Mouse (Mus musculus): ENCODE measurements at regions not wholly inside any gene's neighbourhood (a gene's known extent, or its start where the extent isn't known, plus 50 kb on each side); places are given as distances from the start of the nearest gene placed in this dataset.

DNA sequence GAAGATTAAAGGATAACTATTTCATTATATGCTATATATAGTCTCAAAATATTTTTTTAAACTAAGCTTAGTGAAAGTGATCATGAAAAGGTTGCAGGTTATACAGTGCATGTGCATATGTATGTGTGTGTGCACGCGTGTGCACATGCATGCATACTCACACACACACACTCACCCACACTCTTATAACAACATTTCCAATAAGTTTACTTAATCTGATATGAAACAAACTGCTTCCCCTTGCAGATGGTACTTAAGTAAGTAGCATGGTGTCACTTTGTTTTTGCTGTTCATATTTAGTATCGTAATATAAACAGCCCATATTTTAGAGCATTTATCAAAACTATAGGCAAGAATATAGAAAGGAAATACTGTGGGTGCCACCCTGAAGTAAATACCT, 275.0 kb downstream of the Gm5447 start:
- TF ChIP-seq CTCF (IDR thresholded peaks at IDR 0.05; ENCODE audit: low read depth), result no peak
- no peak for TF ChIP-seq EP300 (IDR thresholded peaks at IDR 0.05; ENCODE audit: low read depth)
- 73% methylated on average over 3 of the region's 3 CpGs for WGBS (ENCODE audit: insufficient replicate concordance)

DNA sequence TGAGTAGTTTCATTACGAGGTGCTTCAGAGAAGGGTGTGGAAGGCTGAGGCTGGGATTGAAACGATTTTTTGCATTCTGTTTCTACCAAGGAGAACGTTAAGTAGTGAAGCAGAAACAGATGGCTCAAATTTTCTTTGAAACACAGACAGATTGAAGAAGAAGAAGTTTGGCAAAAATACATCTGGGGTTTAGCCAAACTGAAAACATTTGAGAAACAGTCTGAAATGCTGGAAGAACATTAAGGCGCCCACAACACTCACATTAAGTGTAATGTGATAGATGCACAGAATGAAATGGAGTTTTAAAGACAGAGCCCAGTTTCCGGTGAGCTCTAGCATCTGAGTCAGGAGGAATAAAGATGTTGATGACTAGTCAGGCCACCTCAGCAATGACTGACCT, 275.5 kb downstream of the Gm5447 start:
- ATAC-seq (ENCODE audit: insufficient read depth) (no peak), DNase-seq (ENCODE audit: low read depth in 3 of 3, low spot score in 3 of 3) (no peak)
- Histone ChIP-seq H3K4me1 (replicated peaks; ENCODE audit: control insufficient read depth in 2 of 2, insufficient read depth in 2 of 2, low read length in 1 of 2) (no peaks in the 10 kb centered on the region), H3K27me3 (ENCODE audit: control insufficient read depth, insufficient read depth, low read length) (no peaks in the 10 kb centered on the region), H3K36me3 (replicated peaks; ENCODE audit: control insufficient read depth, insufficient read depth, low read depth) (no peaks in the 10 kb centered on the region), H3K9me3 (ENCODE audit: control insufficient read depth, low read length) (no peaks in the 10 kb centered on the region), H3K4me3 (ENCODE audit: insufficient read depth in 1 of 2, low read depth in 2 of 2, low read length in 2 of 2) (no peak overlapping the region), H3K4me2 (ENCODE audit: low read depth) (no peak overlapping the region), H3K9ac (replicated peaks) (no peak overlapping the region), H3K27ac (no peak overlapping the region)
- no peak for TF ChIP-seq EP300 (IDR thresholded peaks at IDR 0.05; ENCODE audit: low read depth)
- TF ChIP-seq CTCF (IDR thresholded peaks at IDR 0.05; ENCODE audit: low read depth), result no peak
- WGBS (ENCODE audit: insufficient replicate concordance), result 55% methylated on average over 5 of the region's 5 CpGs

More for the DNA sequence above, 275.0 kb downstream of the Gm5447 start:
- ATAC-seq (ENCODE audit: insufficient read depth) (no peak), DNase-seq (ENCODE audit: low read depth in 3 of 3, low spot score in 3 of 3) (no peak)
- H3K4me3 ChIP-seq (ENCODE audit: insufficient read depth in 1 of 2, low read depth in 2 of 2, low read length in 2 of 2), result no peak overlapping the region
- H3K9ac ChIP-seq (replicated peaks), result no peak overlapping the region
- no peak overlapping the region for H3K27ac ChIP-seq
- H3K36me3 ChIP-seq (replicated peaks; ENCODE audit: control insufficient read depth, insufficient read depth, low read depth), result no peaks in the 10 kb centered on the region
- no peaks in the 10 kb centered on the region for H3K4me1 ChIP-seq (replicated peaks; ENCODE audit: control insufficient read depth in 2 of 2, insufficient read depth in 2 of 2, low read length in 1 of 2)
- H3K4me2 ChIP-seq (ENCODE audit: low read depth), result no peak overlapping the region
- no peaks in the 10 kb centered on the region for H3K27me3 ChIP-seq (ENCODE audit: control insufficient read depth, insufficient read depth, low read length)
- no peaks in the 10 kb centered on the region for H3K9me3 ChIP-seq (ENCODE audit: control insufficient read depth, low read length)

DNA sequence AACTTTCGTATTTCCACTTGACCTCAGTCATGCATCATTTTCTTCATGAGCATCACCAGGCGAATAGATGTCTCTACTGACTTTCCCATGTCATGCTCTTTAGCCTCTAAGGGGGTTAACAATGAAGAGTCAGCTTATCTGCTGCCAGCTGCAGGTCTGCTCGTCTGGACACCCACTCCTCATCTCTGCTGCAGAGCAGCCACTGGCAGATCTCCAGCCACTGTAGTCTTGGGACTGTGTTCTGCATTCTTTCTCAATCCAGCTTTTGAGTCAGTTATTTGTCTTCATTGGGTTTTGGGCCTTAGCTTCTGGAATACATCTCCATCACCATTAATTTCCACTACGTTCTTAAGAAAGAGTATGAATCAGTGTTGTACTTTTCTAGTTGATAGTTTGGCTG, 280.0 kb downstream of the Gm5447 start:
- Histone ChIP-seq H3K4me2 (ENCODE audit: low read depth) (no peak overlapping the region), H3K27ac (no peak overlapping the region), H3K27me3 (ENCODE audit: control insufficient read depth, insufficient read depth, low read length) (no peaks in the 10 kb centered on the region), H3K9me3 (ENCODE audit: control insufficient read depth, low read length) (no peaks in the 10 kb centered on the region), H3K4me3 (ENCODE audit: insufficient read depth in 1 of 2, low read depth in 2 of 2, low read length in 2 of 2) (no peak overlapping the region), H3K4me1 (replicated peaks; ENCODE audit: control insufficient read depth in 2 of 2, insufficient read depth in 2 of 2, low read length in 1 of 2) (no peaks in the 10 kb centered on the region), H3K9ac (replicated peaks) (no peak overlapping the region), H3K36me3 (replicated peaks; ENCODE audit: control insufficient read depth, insufficient read depth, low read depth) (no peaks in the 10 kb centered on the region)
- DNase-seq (ENCODE audit: low read depth in 3 of 3, low spot score in 3 of 3), result no peak
- WGBS (ENCODE audit: insufficient replicate concordance), result 39% methylated on average over 4 of the region's 4 CpGs
- no peak for ATAC-seq (ENCODE audit: insufficient read depth)
- TF ChIP-seq CTCF (IDR thresholded peaks at IDR 0.05; ENCODE audit: low read depth) (no peak), EP300 (IDR thresholded peaks at IDR 0.05; ENCODE audit: low read depth) (no peak)

DNA sequence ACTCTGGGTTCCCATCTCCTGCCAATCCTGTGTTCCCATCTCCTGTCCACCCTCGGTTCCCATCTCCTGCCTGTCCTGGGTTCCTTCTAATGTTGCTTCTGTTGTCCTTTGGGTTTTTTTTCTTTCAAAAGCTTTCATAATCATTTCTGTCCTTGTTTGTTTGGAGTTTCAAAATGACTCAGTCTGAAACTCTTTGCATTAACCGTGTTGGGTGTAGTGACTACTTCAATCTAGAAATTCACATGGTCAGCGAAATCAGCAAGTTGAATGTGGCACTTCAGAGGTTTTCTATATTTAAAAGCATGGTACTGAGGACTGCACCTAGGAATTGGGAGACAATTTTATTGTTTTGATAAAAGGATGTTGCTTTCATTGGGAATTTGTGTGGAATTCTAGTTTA, 280.7 kb downstream of the Gm5447 start:
- H3K27me3 ChIP-seq (ENCODE audit: control insufficient read depth, insufficient read depth, low read length), result no peaks in the 10 kb centered on the region
- no peak overlapping the region for H3K4me3 ChIP-seq (ENCODE audit: insufficient read depth in 1 of 2, low read depth in 2 of 2, low read length in 2 of 2)
- no peaks in the 10 kb centered on the region for H3K4me1 ChIP-seq (replicated peaks; ENCODE audit: control insufficient read depth in 2 of 2, insufficient read depth in 2 of 2, low read length in 1 of 2)
- H3K27ac ChIP-seq, result no peak overlapping the region
- no peaks in the 10 kb centered on the region for H3K9me3 ChIP-seq (ENCODE audit: control insufficient read depth, low read length)
- WGBS (ENCODE audit: insufficient replicate concordance), result 50% methylated on average over 3 of the region's 3 CpGs
- H3K36me3 ChIP-seq (replicated peaks; ENCODE audit: control insufficient read depth, insufficient read depth, low read depth), result no peaks in the 10 kb centered on the region
- ATAC-seq (ENCODE audit: insufficient read depth) (no peak), DNase-seq (ENCODE audit: low read depth in 3 of 3, low spot score in 3 of 3) (no peak)
- no peak for TF ChIP-seq EP300 (IDR thresholded peaks at IDR 0.05; ENCODE audit: low read depth)
- TF ChIP-seq CTCF (IDR thresholded peaks at IDR 0.05; ENCODE audit: low read depth), result no peak
- no peak overlapping the region for H3K9ac ChIP-seq (replicated peaks)
- H3K4me2 ChIP-seq (ENCODE audit: low read depth), result no peak overlapping the region

DNA sequence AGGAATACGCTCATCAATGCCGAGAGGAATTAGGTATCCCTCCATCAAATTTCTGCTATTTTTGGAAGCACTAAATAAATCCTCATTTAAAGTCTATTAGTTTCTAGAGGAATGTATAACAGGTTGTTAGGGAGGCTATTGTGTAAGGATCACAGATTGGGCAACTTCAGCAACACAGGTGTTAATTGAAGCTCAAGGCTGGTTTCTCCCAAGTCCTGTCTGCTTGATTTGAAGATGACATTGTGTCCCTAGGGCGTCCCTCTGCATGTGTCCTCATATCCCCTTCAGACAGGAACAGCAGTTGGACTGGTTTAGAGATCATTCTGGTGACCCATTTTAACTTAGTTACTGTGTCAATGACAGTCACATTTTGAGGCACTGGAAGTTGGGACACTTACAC, 281.5 kb downstream of the Gm5447 start:
- Histone ChIP-seq H3K9ac (replicated peaks) (no peak overlapping the region), H3K27ac (no peak overlapping the region), H3K4me3 (ENCODE audit: insufficient read depth in 1 of 2, low read depth in 2 of 2, low read length in 2 of 2) (no peak overlapping the region), H3K36me3 (replicated peaks; ENCODE audit: control insufficient read depth, insufficient read depth, low read depth) (no peaks in the 10 kb centered on the region), H3K27me3 (ENCODE audit: control insufficient read depth, insufficient read depth, low read length) (no peaks in the 10 kb centered on the region), H3K4me2 (ENCODE audit: low read depth) (no peak overlapping the region), H3K4me1 (replicated peaks; ENCODE audit: control insufficient read depth in 2 of 2, insufficient read depth in 2 of 2, low read length in 1 of 2) (no peaks in the 10 kb centered on the region), H3K9me3 (ENCODE audit: control insufficient read depth, low read length) (no peaks in the 10 kb centered on the region)
- no peak for DNase-seq (ENCODE audit: low read depth in 3 of 3, low spot score in 3 of 3)
- no peak for ATAC-seq (ENCODE audit: insufficient read depth)
- 67% methylated on average over 3 of the region's 3 CpGs for WGBS (ENCODE audit: insufficient replicate concordance)
- TF ChIP-seq EP300 (IDR thresholded peaks at IDR 0.05; ENCODE audit: low read depth), result no peak
- TF ChIP-seq CTCF (IDR thresholded peaks at IDR 0.05; ENCODE audit: low read depth), result no peak
